Mouse (Mus musculus): ENCODE measurements around the gene Gm20388. TPM values are rescaled to one million over a fixed set of nuclear protein-coding genes. Genes with fewer than 3 reads are reported as not detected.
"Not testable (repeated sequence)": the region's sequence is repeated elsewhere in the genome, so short reads cannot be mapped to it uniquely, and the experiment has no call there.

Gm20388 gene
- polyA plus RNA-seq, 1 experiment from 2014 or later = not detected

GRCm38 (mm10) chr8:120328361-120329022 lies 417.9 kb downstream of the Gm20388 start:
- no peaks in the 10 kb centered on the region for H3K27me3 ChIP-seq (ENCODE audit: control insufficient read depth, insufficient read depth, low read length)
- H3K27ac ChIP-seq = no peak overlapping the region
- H3K4me3 ChIP-seq (replicated peaks; ENCODE audit: low read length) = no peak overlapping the region
- H3K4me2 ChIP-seq (replicated peaks) = no peak overlapping the region
- no peaks in the 10 kb centered on the region for H3K9me3 ChIP-seq (ENCODE audit: control insufficient read depth, low read length)
- peaks cover 21% of the 10 kb centered on the region for H3K4me1 ChIP-seq (replicated peaks; ENCODE audit: control insufficient read depth, insufficient read depth, low read length)
- ATAC-seq (ENCODE audit: low FRiP score) (no peak), DNase-seq (ENCODE audit: low spot score) (no peak)
- no peaks in the 10 kb centered on the region for H3K36me3 ChIP-seq (replicated peaks; ENCODE audit: control insufficient read depth, insufficient read depth)
- 92% methylated on average over 13 of the region's 13 CpGs for WGBS
- no peak overlapping the region for H3K9ac ChIP-seq

GRCm38 (mm10) chr8:120329030-120329748 lies 418.5 kb downstream of the Gm20388 start:
- no peaks in the 10 kb centered on the region for H3K9me3 ChIP-seq (ENCODE audit: control insufficient read depth, low read length)
- peaks cover 17% of the 10 kb centered on the region; the same call in 1 of the 2 replicates for H3K4me1 ChIP-seq (replicated peaks; ENCODE audit: control insufficient read depth, insufficient read depth, low read length)
- no peak overlapping the region for H3K4me2 ChIP-seq (replicated peaks)
- ATAC-seq (ENCODE audit: low FRiP score) (0 out of 2 replicates have a peak, but pooled peaks have one; percentile 8), DNase-seq (ENCODE audit: low spot score) (no peak)
- H3K27ac ChIP-seq = no peak overlapping the region
- no peaks in the 10 kb centered on the region for H3K27me3 ChIP-seq (ENCODE audit: control insufficient read depth, insufficient read depth, low read length)
- H3K9ac ChIP-seq = no peak overlapping the region
- no peaks in the 10 kb centered on the region for H3K36me3 ChIP-seq (replicated peaks; ENCODE audit: control insufficient read depth, insufficient read depth)
- 79% methylated on average over 11 of the region's 11 CpGs for WGBS
- no peak overlapping the region for H3K4me3 ChIP-seq (replicated peaks; ENCODE audit: low read length)

- no peaks in the 10 kb centered on the region for H3K27me3 ChIP-seq (ENCODE audit: control insufficient read depth, insufficient read depth, low read length)
- no peaks in the 10 kb centered on the region for H3K9me3 ChIP-seq (ENCODE audit: control insufficient read depth, low read length)
- H3K27ac ChIP-seq = no peak overlapping the region
- H3K36me3 ChIP-seq (replicated peaks; ENCODE audit: control insufficient read depth, insufficient read depth) = no peaks in the 10 kb centered on the region
- no peak overlapping the region for H3K4me2 ChIP-seq (replicated peaks)
- ATAC-seq (ENCODE audit: low FRiP score) (no peak), DNase-seq (ENCODE audit: low spot score) (no peak)
- peaks cover 25% of the 10 kb centered on the region for H3K4me1 ChIP-seq (replicated peaks; ENCODE audit: control insufficient read depth, insufficient read depth, low read length)
- WGBS = 85% methylated on average over 7 of the region's 7 CpGs
- H3K4me3 ChIP-seq (replicated peaks; ENCODE audit: low read length) = no peak overlapping the region
- no peak overlapping the region for H3K9ac ChIP-seq
Observed at GRCm38 (mm10) chr8:120331027-120331426, 420.4 kb downstream of the Gm20388 start.

- Histone ChIP-seq H3K4me3 (replicated peaks; ENCODE audit: low read length) (no peak overlapping the region), H3K9me3 (ENCODE audit: control insufficient read depth, low read length) (no peaks in the 10 kb centered on the region), H3K4me2 (replicated peaks) (no peak overlapping the region), H3K4me1 (replicated peaks; ENCODE audit: control insufficient read depth, insufficient read depth, low read length) (peaks cover 31% of the 10 kb centered on the region), H3K27ac (no peak overlapping the region), H3K9ac (no peak overlapping the region), H3K27me3 (ENCODE audit: control insufficient read depth, insufficient read depth, low read length) (no peaks in the 10 kb centered on the region), H3K36me3 (replicated peaks; ENCODE audit: control insufficient read depth, insufficient read depth) (no peaks in the 10 kb centered on the region)
- ATAC-seq (ENCODE audit: low FRiP score) (no peak), DNase-seq (ENCODE audit: low spot score) (no peak)
- WGBS = 74% methylated on average over 16 of the region's 16 CpGs
Observed at GRCm38 (mm10) chr8:120332379-120333229, 422.0 kb downstream of the Gm20388 start.

GRCm38 (mm10) chr8:120333681-120334080 lies 423.0 kb downstream of the Gm20388 start:
- Histone ChIP-seq H3K4me3 (replicated peaks; ENCODE audit: low read length) (no peak overlapping the region), H3K27me3 (ENCODE audit: control insufficient read depth, insufficient read depth, low read length) (no peaks in the 10 kb centered on the region), H3K27ac (no peak overlapping the region), H3K4me1 (replicated peaks; ENCODE audit: control insufficient read depth, insufficient read depth, low read length) (peaks cover 31% of the 10 kb centered on the region), H3K4me2 (replicated peaks) (no peak overlapping the region), H3K9ac (no peak overlapping the region), H3K9me3 (ENCODE audit: control insufficient read depth, low read length) (no peaks in the 10 kb centered on the region), H3K36me3 (replicated peaks; ENCODE audit: control insufficient read depth, insufficient read depth) (no peaks in the 10 kb centered on the region)
- 92% methylated on average over 4 of the region's 4 CpGs for WGBS
- DNase-seq (ENCODE audit: low spot score) = no peak
- ATAC-seq (ENCODE audit: low FRiP score) = no peak

GRCm38 (mm10) chr8:120334261-120334660 lies 423.6 kb downstream of the Gm20388 start:
- not testable (repeated sequence) for H3K4me3 ChIP-seq (replicated peaks; ENCODE audit: low read length); H3K4me2 ChIP-seq (replicated peaks); H3K9ac ChIP-seq; DNase-seq (ENCODE audit: low spot score); H3K27me3 ChIP-seq (ENCODE audit: control insufficient read depth, insufficient read depth, low read length); H3K36me3 ChIP-seq (replicated peaks; ENCODE audit: control insufficient read depth, insufficient read depth); H3K9me3 ChIP-seq (ENCODE audit: control insufficient read depth, low read length); ATAC-seq (ENCODE audit: low FRiP score)
- peaks cover 27% of the 10 kb centered on the region for H3K4me1 ChIP-seq (replicated peaks; ENCODE audit: control insufficient read depth, insufficient read depth, low read length)
- 67% methylated on average over 3 of the region's 3 CpGs for WGBS
- peak overlapping the region; percentile 80 for H3K27ac ChIP-seq

- Histone ChIP-seq H3K4me3 (replicated peaks; ENCODE audit: low read length) (no peak overlapping the region), H3K27ac (peak overlapping the region; percentile 80), H3K9ac (peak overlapping the region; percentile 37; the same call in 1 of the 2 replicates), H3K27me3 (ENCODE audit: control insufficient read depth, insufficient read depth, low read length) (no peaks in the 10 kb centered on the region), H3K4me2 (replicated peaks) (no peak overlapping the region), H3K36me3 (replicated peaks; ENCODE audit: control insufficient read depth, insufficient read depth) (no peaks in the 10 kb centered on the region), H3K4me1 (replicated peaks; ENCODE audit: control insufficient read depth, insufficient read depth, low read length) (peaks cover 22% of the 10 kb centered on the region), H3K9me3 (ENCODE audit: control insufficient read depth, low read length) (no peaks in the 10 kb centered on the region)
- WGBS = 9% methylated on average over 5 of the region's 5 CpGs
- ATAC-seq (ENCODE audit: low FRiP score) (peak; percentile 39; the same call in 1 of the 2 replicates), DNase-seq (ENCODE audit: low spot score) (peak; percentile 55)
Observed at GRCm38 (mm10) chr8:120334878-120335261, 424.2 kb downstream of the Gm20388 start.

GRCm38 (mm10) chr8:120335262-120336086 lies 424.8 kb downstream of the Gm20388 start:
- no peaks in the 10 kb centered on the region for H3K36me3 ChIP-seq (replicated peaks; ENCODE audit: control insufficient read depth, insufficient read depth)
- H3K9ac ChIP-seq = peak overlapping the region; percentile 37
- DNase-seq (ENCODE audit: low spot score) = no peak
- H3K9me3 ChIP-seq (ENCODE audit: control insufficient read depth, low read length) = no peaks in the 10 kb centered on the region
- 2% methylated on average over 17 of the region's 17 CpGs for WGBS
- peak overlapping the region; percentile 80 for H3K27ac ChIP-seq
- peak; percentile 59 for ATAC-seq (ENCODE audit: low FRiP score)
- no peaks in the 10 kb centered on the region for H3K27me3 ChIP-seq (ENCODE audit: control insufficient read depth, insufficient read depth, low read length)
- peaks cover 22% of the 10 kb centered on the region for H3K4me1 ChIP-seq (replicated peaks; ENCODE audit: control insufficient read depth, insufficient read depth, low read length)
- H3K4me3 ChIP-seq (replicated peaks; ENCODE audit: low read length) = no peak overlapping the region
- 0 out of 2 replicates have a peak overlapping the region, but pooled peaks have one; percentile 2 for H3K4me2 ChIP-seq (replicated peaks)
